Mouse (Mus musculus): ENCODE measurements around the gene Atp6v0e2. TPM values are rescaled to one million over a fixed set of nuclear protein-coding genes. Genes with fewer than 3 reads are reported as not detected.
"Not testable (repeated sequence)": the region's sequence is repeated elsewhere in the genome, so short reads cannot be mapped to it uniquely, and the experiment has no call there.

Gene Atp6v0e2
- 448 and 479 TPM in 2 replicates for polyA plus RNA-seq (2012; rRNA removed)

DNA sequence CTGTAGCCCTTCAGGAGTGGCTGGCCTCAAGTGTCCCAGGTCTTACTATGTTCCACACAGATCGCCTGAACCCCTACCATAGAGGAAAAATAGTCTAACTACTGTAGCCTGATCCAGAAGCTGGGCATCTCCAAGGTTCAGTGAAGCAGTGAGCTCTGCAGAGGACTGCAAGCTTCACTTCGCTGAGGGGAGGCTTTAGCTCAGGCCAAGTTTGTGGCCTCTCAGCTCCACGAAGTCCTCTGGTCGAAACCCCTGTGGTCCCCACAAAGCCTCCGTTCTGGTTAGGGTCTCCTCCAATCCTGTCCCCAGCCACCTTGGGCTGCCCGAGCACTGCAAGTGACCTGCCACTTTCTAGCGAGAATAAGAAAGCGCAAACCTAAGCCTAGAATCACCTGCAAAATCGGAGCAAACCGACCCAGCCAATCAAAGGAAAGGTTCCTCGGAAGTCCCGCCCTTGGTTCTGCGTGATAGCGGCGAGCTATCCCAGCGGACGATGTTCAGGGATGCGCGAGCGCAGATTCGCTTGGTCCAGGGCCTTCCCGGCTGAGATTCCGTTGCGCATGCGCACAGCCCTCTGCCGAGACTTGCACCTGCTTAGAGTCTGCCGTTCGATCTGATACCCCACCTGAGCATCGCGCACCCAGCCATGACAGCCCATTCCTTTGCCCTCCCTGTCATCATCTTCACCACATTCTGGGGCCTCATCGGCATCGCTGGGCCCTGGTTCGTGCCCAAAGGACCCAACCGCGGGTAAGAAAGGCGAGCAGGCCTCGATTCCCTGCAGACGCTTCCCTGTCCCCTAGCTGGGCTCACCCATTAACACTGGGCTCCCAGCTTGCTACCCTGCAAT, at the start of gene Atp6v0e2:
TSS of gene Atp6v0e2 (plus strand) at position 511 of the 850 bp plus-strand sequence.
- DNase-seq (ENCODE audit: extremely low spot score in 1 of 2, low spot score in 1 of 2), result peak; percentile 84 to 94

GRCm38 (mm10) chr6:48487747-48488725, 49.4 kb upstream of the Atp6v0e2 start:
- DNase-seq (ENCODE audit: extremely low spot score in 1 of 2, low spot score in 1 of 2), result no peak

- no peak for DNase-seq (ENCODE audit: extremely low spot score in 1 of 2, low spot score in 1 of 2)
These were observed 47.7 kb upstream of the Atp6v0e2 start for GRCm38 (mm10) chr6:48489741-48490140.

DNA sequence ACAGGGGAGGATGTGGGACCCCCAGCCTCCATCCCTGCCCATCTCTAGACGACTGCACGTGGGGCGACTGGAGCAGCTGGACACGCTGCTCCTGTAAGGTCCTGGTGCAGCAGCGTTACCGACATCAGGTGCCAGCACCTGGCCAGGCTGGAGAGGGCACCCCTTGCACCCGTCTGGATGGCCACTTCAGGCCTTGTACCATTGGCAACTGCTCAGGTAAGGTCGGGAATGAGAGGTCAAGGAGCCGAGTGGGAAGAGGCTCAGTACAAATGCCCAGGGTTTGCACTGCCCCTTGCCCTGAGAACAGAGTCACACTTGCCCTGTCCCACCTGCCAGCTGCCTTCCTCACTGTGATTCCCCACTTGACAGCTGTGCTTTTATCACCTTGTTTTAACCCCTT, 46.1 kb upstream of the Atp6v0e2 start:
- DNase-seq (ENCODE audit: extremely low spot score in 1 of 2, low spot score in 1 of 2), result no peak

DNA sequence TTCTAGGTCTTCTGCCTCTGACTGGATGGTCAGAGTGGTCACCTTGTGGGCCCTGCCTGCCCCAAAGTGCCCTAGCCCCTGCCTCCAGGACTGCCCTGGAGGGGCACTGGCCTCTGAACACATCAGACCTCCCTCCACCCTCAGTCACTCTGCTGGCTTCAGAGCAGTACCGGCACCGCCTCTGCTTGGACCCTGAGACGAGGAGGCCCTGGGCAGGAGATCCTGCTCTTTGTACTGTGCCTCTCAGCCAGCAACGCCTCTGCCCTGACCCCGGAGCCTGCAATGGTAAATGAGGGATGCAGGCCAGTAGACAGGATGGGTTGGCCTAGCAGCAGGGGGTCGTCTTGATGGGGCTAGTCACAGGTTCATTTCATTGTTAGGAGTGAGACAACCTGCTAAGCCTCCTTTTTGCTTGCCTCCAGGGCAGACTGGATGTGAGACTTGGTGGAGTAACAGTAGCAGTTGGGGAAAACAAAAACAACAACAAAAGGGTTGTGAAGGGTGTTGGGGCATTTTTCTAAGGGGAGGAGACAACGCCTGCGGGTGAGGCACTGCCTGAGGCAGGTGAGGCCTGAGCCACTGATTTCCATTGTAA, 44.2 kb upstream of the Atp6v0e2 start:
- no peak for DNase-seq (ENCODE audit: extremely low spot score in 1 of 2, low spot score in 1 of 2)

- DNase-seq (ENCODE audit: extremely low spot score in 1 of 2, low spot score in 1 of 2), result no peak
These were observed 39.9 kb upstream of the Atp6v0e2 start for GRCm38 (mm10) chr6:48497521-48497920.

DNA sequence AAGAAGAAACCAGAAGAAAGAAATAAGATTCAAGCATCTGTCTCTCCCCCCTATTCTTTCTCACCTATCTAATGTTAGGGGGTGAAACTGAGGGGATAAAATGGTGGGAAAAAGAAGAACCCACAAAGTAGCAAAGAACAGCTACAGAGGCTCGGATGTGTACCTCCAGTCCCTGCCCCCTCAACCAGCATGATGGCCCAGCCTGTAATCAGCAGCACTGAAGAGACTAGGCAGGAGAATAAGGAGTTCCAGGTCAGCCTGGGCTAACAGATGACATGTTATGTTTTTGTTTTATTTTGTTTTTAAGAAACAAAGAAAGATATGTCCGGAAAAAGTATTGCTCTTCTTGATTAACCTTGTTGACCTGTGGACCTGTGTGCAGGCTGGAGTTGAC, 33.6 kb upstream of the Atp6v0e2 start:
- DNase-seq (ENCODE audit: extremely low spot score in 1 of 2, low spot score in 1 of 2), result no peak

- DNase-seq (ENCODE audit: extremely low spot score in 1 of 2, low spot score in 1 of 2), result peak; percentile 69 to 90
These were observed 33.1 kb upstream of the Atp6v0e2 start for GRCm38 (mm10) chr6:48504241-48504854.

- DNase-seq (ENCODE audit: extremely low spot score in 1 of 2, low spot score in 1 of 2), result no peak
These were observed 29.3 kb upstream of the Atp6v0e2 start for GRCm38 (mm10) chr6:48508087-48508486.

DNA sequence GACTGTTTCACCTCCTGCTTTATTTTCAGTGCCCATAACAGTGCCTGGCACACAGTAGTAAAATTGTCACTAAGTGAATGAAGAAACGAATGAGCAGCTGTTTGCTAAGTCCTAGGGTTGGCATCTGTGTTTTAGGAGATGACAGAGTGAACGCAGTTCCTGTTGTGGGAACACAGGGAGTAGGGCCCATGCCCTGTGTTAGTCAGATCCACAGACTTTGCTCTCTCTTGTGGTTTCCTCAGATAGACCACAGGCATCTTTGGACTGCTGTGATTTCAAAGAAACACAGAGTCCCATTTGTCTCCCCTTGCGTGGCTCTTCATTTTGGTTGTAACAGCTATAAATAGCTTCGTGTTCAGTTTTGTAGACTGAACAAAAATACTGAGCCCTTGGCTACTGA, 27.0 kb upstream of the Atp6v0e2 start:
- no peak for DNase-seq (ENCODE audit: extremely low spot score in 1 of 2, low spot score in 1 of 2)

DNA sequence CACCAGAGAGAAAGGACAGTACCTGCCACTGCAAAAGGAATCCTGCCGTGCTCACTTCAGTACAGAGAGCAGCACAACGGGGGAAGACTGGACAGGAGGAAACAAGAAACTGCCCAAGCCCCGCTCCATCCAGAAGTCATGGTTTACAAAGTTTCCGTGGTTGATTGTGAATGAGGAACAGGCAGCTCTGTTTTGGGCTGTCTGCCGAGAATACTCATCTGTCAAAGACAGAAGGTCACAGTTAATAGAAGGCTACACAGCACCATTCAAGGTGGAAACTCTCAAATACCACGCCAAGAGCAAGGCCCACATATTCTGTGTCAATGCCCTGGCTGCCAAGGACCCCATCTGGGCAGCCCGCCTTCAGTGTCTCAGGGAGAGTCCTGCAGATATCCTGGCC, 25.6 kb upstream of the Atp6v0e2 start:
- DNase-seq (ENCODE audit: extremely low spot score in 1 of 2, low spot score in 1 of 2), result no peak

DNA sequence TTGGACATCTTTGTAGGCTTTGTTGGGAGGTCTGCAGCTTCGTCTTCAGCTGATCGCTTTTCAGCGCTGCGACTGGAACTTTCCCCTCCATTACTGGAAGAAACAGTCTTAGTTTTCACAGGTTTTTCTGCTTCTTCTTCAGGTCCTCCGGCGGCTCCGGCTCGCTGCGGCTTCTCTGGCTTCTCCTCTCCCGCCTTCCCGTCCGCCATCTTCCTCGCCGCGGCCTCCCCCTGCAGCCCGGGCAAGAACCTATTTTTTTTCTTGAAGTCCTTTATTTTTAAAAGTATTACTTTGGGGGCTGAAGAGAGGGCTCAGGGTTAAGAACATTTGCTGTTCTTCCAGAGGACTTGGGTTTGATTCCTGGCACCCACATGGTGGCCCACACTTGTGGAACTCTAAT, 12.5 kb upstream of the Atp6v0e2 start:
- not testable (repeated sequence) for DNase-seq (ENCODE audit: extremely low spot score in 1 of 2, low spot score in 1 of 2)

DNA sequence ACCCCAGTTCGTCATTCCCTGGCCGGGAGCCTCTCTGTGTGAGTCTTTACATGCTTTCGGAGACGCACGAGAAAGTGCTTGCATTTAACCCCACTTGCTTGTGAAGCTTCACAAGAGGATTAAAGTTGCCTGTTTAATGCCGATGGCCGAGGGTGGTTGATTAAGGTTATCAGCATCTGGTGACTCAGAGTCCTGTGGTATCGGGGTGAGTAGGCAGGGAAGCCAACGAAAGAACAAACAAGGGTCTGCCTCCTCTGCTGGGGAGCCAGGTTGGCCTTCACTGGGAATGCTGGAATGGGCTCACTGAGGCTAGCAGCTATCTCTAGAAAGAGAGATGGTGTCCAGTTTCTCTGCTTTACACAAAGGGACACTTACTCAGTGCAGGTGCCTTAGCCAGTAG, 9.5 kb upstream of the Atp6v0e2 start:
- DNase-seq (ENCODE audit: extremely low spot score in 1 of 2, low spot score in 1 of 2), result no peak

- DNase-seq (ENCODE audit: extremely low spot score in 1 of 2, low spot score in 1 of 2), result no peak
These were observed 8.2 kb upstream of the Atp6v0e2 start for GRCm38 (mm10) chr6:48529261-48529660.

DNA sequence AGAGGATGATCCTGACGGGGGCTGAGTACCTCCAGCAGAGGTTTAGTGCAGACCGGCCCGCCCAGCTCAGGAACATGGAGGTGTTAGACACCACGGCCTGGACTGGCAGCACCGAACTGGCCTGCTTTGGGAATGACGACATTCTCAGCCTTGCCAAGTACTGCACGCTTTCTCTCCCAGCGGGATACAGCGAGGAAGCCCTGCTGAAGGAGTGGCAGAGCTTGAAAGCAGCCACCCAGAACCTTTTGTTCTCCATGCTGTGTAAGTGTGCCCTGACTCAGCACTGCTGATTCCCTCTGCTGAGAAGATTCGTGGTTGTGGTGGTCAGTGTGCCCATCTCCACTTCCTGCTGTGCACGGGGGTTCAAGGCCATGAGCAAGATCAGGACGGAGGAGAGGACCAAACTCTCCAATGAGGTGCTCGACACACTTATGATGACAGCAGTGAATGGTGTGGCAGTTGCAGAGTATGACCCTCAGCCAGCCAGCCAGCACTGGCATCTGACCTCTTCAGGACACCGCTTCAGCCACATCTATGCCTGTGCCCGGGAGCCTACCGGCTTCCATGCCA, 7.5 kb upstream of the Atp6v0e2 start:
- no peak for DNase-seq (ENCODE audit: extremely low spot score in 1 of 2, low spot score in 1 of 2)

DNA sequence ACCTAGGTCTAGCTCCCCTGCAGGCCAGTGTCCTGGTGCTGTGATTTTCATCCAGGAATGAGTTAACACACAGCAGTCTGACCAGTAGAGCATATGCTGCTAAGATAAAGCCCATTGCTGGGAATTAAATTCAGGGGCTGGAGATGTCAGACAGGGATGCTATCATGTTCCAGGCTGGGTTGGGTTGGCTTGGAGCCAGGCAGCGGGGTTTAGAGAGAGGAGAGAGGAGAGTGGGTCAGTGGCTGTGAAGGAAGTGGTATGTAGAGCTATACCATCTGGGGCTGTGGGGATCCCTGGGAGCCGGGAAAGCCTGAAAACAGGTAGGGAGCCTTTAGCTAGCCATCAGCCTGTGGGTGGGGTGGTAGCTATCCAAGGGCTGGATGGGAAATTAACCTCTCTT, 6.6 kb upstream of the Atp6v0e2 start:
- no peak for DNase-seq (ENCODE audit: extremely low spot score in 1 of 2, low spot score in 1 of 2)

- no peak for DNase-seq (ENCODE audit: extremely low spot score in 1 of 2, low spot score in 1 of 2)
These were observed 3.9 kb upstream of the Atp6v0e2 start for GRCm38 (mm10) chr6:48533475-48533874.

DNA sequence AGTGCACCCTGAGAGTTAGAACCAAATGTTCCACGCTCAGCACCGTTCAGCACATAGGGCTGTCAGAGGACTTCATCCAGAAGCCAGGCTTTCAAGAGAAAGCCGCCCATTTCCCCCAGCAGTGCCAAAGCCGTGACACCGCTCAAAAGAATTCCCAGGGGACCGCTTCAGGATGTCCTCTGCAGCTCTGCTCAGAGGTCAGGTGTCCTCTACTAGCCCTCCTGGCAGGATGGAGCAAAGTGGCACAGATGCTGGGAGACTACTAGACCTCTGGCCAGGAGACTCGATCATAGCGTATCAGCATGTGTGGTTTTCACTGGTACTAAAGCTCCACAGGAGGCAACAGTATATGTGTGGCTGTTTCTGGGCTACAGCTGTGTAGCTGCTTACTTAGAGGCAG, 2.5 kb upstream of the Atp6v0e2 start:
- DNase-seq (ENCODE audit: extremely low spot score in 1 of 2, low spot score in 1 of 2), result no peak

GRCm38 (mm10) chr6:48536091-48536490, 1.3 kb upstream of the Atp6v0e2 start:
- no peak for DNase-seq (ENCODE audit: extremely low spot score in 1 of 2, low spot score in 1 of 2)

All from frontal cortex, adult 2 months (tissue).